ENCODE assay signal across 8 mouse cellular contexts in the genomic region with DNA sequence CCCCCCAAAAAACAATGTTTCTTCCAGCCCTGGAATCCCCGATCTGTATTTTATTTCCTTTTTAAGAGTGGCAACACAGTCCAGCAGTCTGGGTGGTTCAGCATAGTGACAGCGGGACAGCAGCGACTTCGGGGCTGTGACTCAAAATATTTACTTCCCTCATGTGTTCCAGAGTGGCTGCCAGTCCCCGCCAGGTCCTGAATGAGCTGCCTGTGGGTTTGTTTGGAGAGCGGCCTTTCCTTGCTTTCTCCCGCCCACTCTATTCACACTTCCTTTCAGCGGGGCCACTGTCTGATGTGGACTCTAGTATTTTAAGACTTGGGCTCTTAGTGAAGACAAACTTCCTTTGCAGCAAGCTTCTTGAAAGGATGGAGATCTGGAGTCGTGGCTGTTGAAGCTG. TPM values are rescaled to one million over a fixed set of nuclear protein-coding genes. Genes with fewer than 3 reads are reported as not detected.
DNase-seq lines count a peak whose midpoint lies in the region; ATAC-seq and TF ChIP-seq lines count a peak whose summit lies in the region.

No protein-coding gene starts in this region.

- no peak overlapping the region for H3K9ac ChIP-seq in heart, embryonic 11.5 days (ENCODE audit: low read depth, low read length)
- no peak overlapping the region for H3K9ac ChIP-seq in lung, embryonic 14.5 days
- H3K9ac ChIP-seq in forebrain, embryonic 14.5 days (ENCODE audit: low read length), result no peak overlapping the region

- H3K36me3 ChIP-seq in heart, embryonic 11.5 days (ENCODE audit: control insufficient read depth, insufficient read depth, low read length), result peaks cover 3% of the 10 kb centered on the region
- peaks cover 11% of the 10 kb centered on the region; the same call in 1 of the 2 replicates for H3K36me3 ChIP-seq in lung, embryonic 14.5 days (ENCODE audit: insufficient read depth)
- H3K36me3 ChIP-seq in forebrain, embryonic 14.5 days (ENCODE audit: control insufficient read depth, insufficient read depth, low read length), result no peaks in the 10 kb centered on the region

- no peaks in the 10 kb centered on the region for H3K27me3 ChIP-seq in heart, embryonic 11.5 days (ENCODE audit: control insufficient read depth, insufficient read depth, low read length)
- no peaks in the 10 kb centered on the region for H3K27me3 ChIP-seq in lung, embryonic 14.5 days (ENCODE audit: insufficient read depth, low read length)
- no peaks in the 10 kb centered on the region for H3K27me3 ChIP-seq in forebrain, embryonic 14.5 days (replicated peaks; ENCODE audit: control insufficient read depth, insufficient read depth, low read length)

- peak; percentile 34 to 48 for DNase-seq in heart, adult 18-20 months
- DNase-seq in 3T3-L1 (ENCODE audit: low read depth, low spot score), result peak; percentile 60
- peak; percentile 56 to 68 for DNase-seq in frontal cortex, adult 2 months (ENCODE audit: extremely low spot score in 1 of 2, low spot score in 1 of 2)
- DNase-seq in lung, embryonic 14.5 days, result peak; percentile 72
- DNase-seq in cerebellum, adult 9-11 months, result no peak
- no peak for DNase-seq in forebrain, embryonic 14.5 days (ENCODE audit: low spot score)

- H3K4me2 ChIP-seq in heart, embryonic 11.5 days, result no peak overlapping the region
- no peak overlapping the region; the same call in 1 of the 2 replicates for H3K4me2 ChIP-seq in lung, embryonic 14.5 days
- no peak overlapping the region for H3K4me2 ChIP-seq in forebrain, embryonic 14.5 days (ENCODE audit: low read length)

- H3K9me3 ChIP-seq in heart, embryonic 11.5 days (replicated peaks; ENCODE audit: control insufficient read depth, low read length), result no peaks in the 10 kb centered on the region
- no peaks in the 10 kb centered on the region for H3K9me3 ChIP-seq in lung, embryonic 14.5 days (ENCODE audit: low read depth, low read length)
- no peaks in the 10 kb centered on the region for H3K9me3 ChIP-seq in forebrain, embryonic 14.5 days (replicated peaks; ENCODE audit: control insufficient read depth, low read length)

- TF ChIP-seq CTCF in lung, embryonic 14.5 days (IDR thresholded peaks at IDR 0.05; ENCODE audit: low read depth), result no peak

- peaks cover 28% of the 10 kb centered on the region for H3K4me1 ChIP-seq in heart, embryonic 11.5 days (ENCODE audit: control insufficient read depth, insufficient read depth, low read length)
- H3K4me1 ChIP-seq in lung, embryonic 14.5 days (ENCODE audit: insufficient read depth), result peaks cover 5% of the 10 kb centered on the region; the same call in 1 of the 2 replicates
- no peaks in the 10 kb centered on the region for H3K4me1 ChIP-seq in forebrain, embryonic 14.5 days (ENCODE audit: control insufficient read depth, insufficient read depth, low read length)

- no peak overlapping the region for H3K27ac ChIP-seq in heart, embryonic 11.5 days (ENCODE audit: low read depth, low read length)
- H3K27ac ChIP-seq in lung, embryonic 14.5 days (ENCODE audit: low read depth), result no peak overlapping the region
- no peak overlapping the region for H3K27ac ChIP-seq in forebrain, embryonic 14.5 days (ENCODE audit: low read depth, low read length)

- ATAC-seq in heart, embryonic 11.5 days (replicated peaks; ENCODE audit: insufficient number of reproducible peaks, low FRiP score, low TSS enrichment), result no peak
- ATAC-seq in lung, embryonic 14.5 days (ENCODE audit: insufficient read depth), result peak; percentile 75
- ATAC-seq in monocyte, adult 5-6 weeks (replicated peaks; ENCODE audit: insufficient number of reproducible peaks, low FRiP score, low TSS enrichment, poor library complexity, severe bottlenecking), result no peak
- ATAC-seq in forebrain, embryonic 14.5 days, result no peak

- no peak overlapping the region for H3K4me3 ChIP-seq in heart, embryonic 11.5 days (ENCODE audit: low read depth, low read length)
- no peak overlapping the region for H3K4me3 ChIP-seq in lung, embryonic 14.5 days (ENCODE audit: low read depth, low read length)
- no peak overlapping the region for H3K4me3 ChIP-seq in forebrain, embryonic 14.5 days (ENCODE audit: low read depth, low read length)

- WGBS in heart, embryonic 11.5 days (ENCODE audit: insufficient replicate concordance), result 51% methylated on average over 9 of the region's 9 CpGs
- 21% methylated on average over 9 of the region's 9 CpGs for WGBS in lung, embryonic 14.5 days
- 49% methylated on average over 9 of the region's 9 CpGs for WGBS in forebrain, embryonic 14.5 days

RNA-seq across cellular contexts. Expression of gene Itgav, which starts 18.0 kb away (rescaled TPM):
- total RNA-seq in heart, adult 18-20 months (2021), result 10 to 100 TPM; 39.0 to 41.1 TPM
- polyA plus RNA-seq in heart, embryonic 11.5 days (2014; fragmentation: Nextera tagmentation; extraction: Ambion mirVana), result 75.9 and 87.7 TPM in 2 replicates
- 88.1 and 97.6 TPM in 2 replicates for polyA plus RNA-seq in frontal cortex, adult 2 months (2012; rRNA removed)
- polyA plus RNA-seq in lung, embryonic 14.5 days (2014; fragmentation: Nextera tagmentation; extraction: Ambion mirVana), result 66.8 and 77.0 TPM in 2 replicates
- total RNA-seq in monocyte, adult 5-6 weeks (2017), result 112 to 168 TPM (median 124 TPM) in 3 replicates
- polyA plus RNA-seq in forebrain, embryonic 14.5 days (2014; fragmentation: Nextera tagmentation; extraction: Ambion mirVana), result 16.2 and 17.7 TPM in 2 replicates

Comparison
In these comparisons a context has a peak if more than half of its experiments do, and no peak if none do; other contexts are left out.
1. DNase-seq: peak in heart, adult 18-20 months (2 of 2), 3T3-L1 (single experiment), frontal cortex, adult 2 months (2 of 2) and lung, embryonic 14.5 days (single experiment); none in cerebellum, adult 9-11 months (single experiment) and forebrain, embryonic 14.5 days (single experiment).